Mouse (Mus musculus) ovary, postnatal 10 days (tissue): Measurements from ENCODE around the gene Aqp2.

Experiments used
- DNase-seq: peaks from one replicate; pipeline ENCODE4 v3.0.0; 2022; ENCODE audit warnings: low spot score

Aqp2 gene

DNA sequence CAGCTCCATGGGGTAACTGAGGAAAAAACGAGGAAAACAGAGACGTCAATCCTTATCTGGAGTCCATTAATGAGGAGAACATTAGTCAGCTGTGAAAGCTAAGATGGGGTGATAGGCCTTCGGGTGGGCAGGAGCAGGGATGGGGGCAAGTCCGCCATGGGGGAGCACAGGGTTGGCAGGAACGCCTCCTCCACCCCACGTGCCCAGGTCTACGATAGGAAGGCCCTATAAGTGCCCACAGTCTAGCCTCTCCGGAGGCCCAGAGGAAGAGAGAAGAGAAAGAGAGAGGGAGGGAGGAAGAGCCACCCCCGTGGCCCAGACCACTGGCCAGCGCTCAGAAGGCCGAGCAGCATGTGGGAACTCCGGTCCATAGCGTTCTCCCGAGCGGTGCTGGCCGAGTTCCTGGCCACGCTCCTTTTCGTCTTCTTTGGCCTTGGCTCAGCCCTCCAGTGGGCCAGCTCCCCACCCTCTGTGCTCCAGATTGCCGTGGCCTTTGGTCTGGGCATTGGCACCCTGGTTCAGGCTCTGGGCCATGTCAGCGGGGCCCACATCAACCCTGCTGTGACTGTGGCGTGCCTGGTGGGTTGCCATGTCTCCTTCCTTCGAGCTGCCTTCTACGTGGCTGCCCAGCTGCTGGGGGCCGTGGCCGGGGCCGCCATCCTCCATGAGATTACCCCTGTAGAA is at the start of gene Aqp2:
Gene Aqp2 (plus strand): TSS at position 254 of the 684 bp plus-strand sequence.
- no peak for DNase-seq

DNA sequence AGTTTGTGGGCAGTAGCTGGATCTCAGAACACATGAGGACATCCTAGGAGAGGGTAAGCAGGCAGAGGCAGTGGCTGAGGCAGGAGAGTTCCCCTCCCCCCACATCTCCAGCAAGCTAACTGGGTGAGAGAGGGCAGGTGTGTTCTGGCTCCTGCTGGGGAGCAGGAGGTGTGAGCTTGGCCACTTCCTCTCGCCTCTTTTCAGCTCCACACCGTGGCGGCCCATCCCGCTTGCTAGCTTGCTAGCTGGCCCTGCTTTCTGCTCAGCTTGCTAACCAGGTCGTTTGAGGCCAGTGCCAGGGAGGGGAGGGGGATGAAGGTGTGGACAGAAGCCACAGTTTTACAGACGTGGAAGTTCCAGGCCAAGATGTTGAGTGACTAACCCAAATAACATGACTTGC is 47.7 kb upstream of the Aqp2 start:
- DNase-seq: no peak

DNA sequence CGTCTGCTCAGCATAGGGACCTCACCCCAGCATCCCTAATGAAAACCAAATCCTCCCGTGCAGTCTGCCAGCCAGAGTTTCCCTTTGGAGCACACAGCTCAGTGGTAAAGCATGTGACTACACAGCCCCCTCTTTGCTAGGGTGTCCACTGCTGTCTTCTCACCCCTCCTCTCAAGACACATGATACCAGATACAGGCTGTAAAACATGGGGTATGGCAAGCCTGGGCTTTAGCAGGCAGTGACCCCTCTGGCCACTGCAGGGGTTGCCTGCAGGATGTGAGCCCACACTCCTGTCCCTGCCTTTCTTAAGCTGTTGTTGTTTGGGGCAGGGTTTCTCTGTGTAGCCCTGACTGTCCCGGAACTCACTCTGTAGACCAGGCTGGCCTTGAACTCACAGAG is 46.8 kb upstream of the Aqp2 start:
- DNase-seq: no peak

DNA sequence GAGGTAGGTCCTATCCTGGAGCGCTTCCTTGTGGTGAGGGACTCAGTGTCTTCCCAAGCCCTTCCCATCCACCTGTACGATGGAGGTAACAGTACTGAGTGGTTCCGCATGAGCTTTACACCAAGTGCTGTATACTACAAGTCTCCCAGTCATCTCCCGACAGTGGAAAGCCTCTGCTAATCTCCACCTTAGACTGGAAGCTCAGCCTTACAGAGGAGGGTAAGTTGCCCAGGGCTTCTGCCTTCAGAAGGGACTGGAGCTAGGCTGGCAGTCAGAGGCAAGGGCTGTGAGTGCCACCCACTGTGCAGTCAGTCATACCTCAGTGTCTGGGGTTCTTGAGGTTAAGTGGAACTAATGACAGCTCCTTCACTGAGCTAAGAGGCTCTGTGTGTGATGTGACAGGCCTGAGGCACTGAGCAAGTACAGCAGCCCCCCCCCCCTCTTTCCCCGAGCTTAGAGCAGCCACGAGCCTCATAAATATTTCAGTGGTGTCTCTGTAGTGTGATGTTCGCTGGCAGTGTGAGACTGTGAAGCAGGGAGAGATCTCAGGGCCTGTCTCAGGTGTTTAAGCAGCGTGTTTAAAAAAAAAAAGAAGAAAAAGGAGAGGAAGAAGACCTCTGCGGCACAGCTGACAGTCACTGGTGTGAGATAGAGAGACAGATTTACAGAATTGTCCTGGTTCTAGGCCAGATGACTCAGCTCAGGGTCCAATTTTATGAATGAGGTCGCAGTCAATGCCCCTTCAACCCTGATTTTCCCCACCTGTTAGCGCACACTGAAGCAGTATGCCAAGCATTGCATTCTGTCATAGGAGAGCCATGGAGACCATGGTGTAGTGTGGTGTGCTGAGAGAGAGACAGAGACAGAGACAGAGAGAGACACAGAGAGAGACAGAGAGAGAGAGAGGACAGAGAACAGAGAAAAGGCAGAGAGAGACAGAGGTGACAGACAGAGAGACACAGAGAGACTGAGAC is 41.7 kb upstream of the Aqp2 start:
- no peak for DNase-seq

DNA sequence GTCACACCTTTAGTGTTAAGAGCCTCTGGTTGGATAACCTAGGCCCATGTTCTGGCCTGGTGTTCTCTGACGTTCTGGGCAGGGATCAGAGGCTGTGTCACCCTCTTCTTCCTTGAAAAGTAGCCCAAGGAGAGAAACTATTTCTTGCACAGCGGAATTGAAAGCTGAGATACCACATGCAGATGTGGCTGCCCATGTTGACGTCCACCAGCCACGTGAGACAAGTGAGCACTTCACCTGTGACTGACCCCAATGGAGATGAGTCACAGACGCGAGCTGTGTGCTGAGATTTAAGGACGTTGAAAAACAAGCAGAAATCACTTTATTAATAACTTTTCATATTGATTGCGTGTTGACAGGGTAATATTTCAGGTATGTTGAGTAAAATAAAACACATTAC is 39.0 kb upstream of the Aqp2 start:
- DNase-seq: no peak

DNA sequence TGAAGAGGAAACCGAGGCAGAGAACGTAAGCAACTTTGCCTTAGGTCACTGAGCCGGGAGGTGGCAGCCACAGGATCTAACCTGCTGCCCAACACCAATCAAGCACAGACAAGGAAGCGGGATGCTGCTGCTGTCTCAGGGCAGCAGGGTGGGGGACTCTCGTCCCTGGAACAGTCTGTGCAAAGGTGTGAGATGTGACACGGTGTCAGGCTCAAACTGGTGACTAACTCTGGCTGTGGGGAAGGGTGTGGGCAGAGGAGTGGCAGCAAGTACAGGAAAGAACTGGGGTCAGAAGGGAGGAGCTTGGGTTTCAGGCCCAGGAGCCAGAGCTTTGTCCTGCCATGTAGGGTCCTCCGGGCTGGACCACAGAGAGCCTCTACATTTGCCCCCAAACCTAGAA is 34.8 kb upstream of the Aqp2 start:
- no peak for DNase-seq

DNA sequence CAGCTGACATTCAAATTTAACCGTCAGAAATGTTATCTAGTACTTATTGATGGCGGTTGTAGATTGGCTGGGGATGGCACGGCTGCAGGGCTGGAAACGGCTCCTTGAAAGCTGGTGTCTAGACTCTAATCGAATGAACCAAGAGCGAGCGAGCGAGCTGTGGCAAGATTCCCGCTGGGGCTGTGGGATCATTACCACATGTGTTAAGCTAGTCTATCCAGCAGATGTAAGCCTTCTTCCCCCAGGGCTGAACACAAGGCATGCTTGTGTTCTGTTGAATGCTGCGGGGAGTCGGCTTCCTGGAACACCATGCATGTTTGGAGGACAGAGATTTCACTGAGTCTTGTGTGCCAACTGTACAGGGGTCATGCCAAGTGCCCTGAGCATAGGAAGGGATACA is 32.3 kb upstream of the Aqp2 start:
- no peak for DNase-seq

DNA sequence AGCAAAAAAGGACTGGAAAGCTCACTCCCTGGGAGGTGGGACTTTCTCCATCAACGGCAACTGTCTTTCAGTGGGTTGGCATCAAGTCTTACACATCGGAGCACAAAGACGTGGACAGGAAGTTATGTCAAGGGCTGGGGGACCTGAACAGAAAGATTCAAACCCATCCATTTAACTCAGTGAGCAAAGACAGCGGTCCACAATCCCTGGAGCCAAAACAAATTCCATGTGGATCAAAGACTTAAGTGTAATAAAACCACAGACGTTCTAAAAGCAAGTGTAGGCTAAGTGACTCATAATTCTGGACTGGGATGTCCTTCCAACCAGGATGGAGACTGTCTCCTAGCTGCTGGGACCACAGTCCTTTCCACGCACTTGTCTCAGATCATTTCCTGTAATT is 31.1 kb upstream of the Aqp2 start:
- no peak for DNase-seq

DNA sequence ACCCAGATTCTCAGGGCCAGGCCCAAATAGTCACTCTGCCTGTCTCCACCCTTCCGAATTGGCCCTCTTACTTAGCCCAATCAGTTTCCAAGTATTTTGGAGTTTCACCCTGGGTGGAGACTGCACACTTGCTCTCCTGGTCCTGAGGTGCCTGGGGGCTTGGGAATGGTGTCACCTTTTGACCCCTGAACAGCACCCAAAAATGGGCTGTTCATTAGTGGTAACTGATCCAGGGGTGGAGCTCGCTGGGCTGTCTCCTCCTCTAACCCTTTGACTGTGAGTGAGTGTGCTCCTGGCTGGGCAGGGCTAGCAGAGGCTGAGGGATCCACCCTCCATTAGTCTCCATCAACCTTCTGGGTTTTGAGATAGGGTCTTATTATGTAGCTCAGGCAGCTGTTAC is 29.0 kb upstream of the Aqp2 start:
- no peak for DNase-seq

DNA sequence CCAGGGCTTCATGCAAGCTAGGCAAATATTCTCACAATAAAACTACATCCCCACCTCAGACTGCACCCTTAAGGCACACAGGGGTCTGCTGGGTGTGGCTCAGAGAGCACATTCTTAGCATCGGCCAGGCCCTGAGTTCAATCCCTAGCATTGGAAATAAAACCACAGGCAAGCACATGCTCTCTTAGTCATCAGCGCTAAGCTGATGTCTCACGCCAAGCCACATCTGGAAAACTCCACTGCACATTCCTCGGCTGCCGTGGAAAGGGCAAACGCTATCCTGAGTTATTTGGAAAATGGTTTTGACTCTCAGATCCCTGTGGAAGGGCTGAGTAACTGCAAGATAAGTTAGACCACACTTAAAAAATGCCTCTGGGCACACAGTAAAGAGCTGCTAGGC is 25.1 kb upstream of the Aqp2 start:
- no peak for DNase-seq

DNA sequence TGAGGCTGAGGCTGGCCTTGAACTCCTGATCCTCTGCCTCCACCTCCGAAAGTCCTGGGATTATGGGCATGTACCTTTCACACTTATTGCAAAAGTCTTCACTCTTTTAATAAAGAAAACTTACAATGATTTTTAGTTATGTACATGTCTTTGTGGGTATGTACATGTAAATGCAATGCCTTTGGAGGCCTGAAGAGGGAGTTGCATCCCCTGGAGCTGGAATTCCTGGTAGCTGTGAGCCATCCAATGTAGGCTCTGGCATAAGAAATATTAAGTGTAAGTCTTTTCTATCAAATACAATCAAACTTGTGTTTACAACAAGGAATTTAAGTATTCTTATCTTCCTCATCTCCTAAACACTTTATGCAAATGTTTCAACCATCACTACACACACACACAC is 19.9 kb upstream of the Aqp2 start:
- no peak for DNase-seq

DNA sequence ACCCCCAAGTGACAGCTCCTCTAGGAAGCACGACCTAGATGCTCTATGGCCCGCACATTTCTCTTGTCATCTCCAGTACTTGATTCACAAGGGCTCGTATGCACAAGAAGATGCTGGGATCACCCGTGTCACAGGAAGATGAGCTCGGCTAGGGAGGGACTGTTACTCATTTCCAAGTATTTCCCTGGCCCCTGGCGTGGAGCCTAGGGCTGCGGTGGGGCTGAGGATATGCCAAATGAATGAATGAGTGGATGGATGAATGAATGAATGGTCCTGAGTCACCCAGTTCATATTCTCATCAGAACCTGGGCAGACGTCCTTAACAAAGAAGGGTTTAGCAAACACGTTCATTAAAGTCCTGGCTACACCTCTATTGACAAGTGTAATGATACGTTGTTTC is 18.6 kb upstream of the Aqp2 start:
- DNase-seq: no peak

DNA sequence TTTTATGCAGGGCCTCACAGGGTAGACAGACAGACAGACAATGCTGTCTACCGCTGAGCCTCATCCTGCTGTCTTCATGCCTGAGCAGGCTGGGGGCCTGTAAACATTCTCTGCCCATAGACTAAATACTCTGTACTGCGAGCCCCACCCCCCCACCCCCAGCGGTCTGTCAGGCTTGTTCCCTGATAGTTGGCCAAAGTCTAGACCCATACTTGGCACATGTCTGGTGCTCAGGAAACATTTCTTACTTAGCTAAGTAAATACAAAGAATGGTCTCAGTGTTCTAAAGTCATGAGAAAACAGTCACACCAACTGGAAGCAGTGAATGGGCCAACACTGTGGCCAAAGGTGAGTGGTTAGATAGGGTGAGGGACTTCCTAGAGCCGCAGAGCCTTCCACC is 11.5 kb upstream of the Aqp2 start:
- DNase-seq: no peak

DNA sequence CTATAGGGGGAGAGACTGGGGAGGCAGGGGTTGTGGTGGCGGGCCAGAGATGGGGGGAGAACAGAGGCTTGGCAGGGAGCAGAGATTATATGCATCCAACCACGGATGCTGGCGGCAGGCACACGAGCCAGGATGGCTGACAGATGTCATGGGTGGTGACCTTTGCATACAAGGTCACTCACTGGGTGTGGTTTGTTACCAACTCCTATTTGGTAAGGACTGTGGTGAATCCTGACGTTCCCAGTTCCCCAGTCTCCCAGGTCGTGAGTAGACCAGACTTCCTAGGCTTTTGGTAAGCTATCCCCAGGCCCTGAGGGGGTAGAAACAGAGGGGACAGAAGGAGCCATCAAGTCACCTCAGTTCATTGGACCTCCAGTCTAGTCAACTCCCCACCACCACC is 10.2 kb upstream of the Aqp2 start:
- DNase-seq: no peak

DNA sequence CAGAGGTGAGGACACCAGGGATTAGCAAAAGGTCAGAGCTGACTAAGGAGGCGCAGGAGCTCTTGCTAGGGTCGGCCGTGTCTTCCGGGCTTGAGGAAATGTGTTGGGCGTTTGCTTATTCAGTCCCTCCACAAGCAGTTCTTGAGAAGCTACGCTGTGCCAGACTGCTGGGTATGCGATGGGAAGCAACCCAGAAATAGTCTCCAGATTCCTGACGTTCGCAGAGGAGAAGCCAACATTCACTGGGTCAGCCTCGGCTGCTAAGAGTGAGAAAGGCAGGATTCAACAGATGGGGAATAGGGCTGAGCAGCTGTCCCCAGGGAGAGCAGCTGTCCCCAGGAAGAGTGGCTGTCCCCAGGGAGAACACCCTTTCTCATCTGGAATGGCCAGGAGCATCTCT is 9.7 kb upstream of the Aqp2 start:
- no peak for DNase-seq

DNA sequence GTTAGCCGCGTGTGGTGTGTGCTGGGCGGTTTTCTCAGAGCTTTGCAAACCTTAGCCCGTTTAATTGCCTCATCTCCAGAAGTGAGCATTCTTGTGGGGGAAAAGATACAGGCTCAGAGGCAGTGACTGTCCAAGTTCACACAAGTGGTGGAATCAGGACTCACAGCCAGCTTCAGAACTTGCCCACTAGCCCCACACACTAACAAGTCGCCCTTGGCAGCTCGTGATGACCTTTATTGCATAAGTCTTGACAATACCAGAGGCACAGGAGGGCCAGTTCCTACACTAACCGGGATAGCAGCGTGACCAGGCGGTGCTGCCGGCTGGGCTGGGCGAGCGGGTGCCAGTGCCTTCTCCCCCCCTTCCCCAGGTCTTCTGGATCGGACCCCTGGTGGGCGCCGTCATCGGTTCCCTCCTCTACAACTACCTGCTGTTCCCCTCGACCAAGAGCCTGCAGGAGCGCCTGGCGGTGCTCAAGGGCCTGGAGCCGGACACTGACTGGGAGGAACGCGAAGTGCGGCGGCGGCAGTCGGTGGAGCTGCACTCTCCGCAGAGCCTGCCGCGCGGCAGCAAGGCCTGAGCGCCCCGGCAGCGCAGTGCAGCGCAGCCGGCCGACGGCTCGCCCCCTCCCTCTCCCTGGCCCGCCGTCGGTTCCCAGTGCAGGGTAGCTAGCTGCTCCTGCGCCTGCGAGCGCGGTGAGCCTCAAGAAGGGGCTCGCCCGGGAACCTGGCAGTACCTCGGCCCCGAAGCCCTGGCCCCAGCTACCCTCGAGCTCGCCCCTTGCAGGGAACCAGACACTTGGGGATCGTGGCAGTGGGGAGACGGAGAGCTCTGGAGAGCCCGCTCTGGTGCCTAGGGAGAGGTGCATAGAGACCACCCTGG is 4.8 kb downstream of the Aqp2 start:
- DNase-seq: no peak

DNA sequence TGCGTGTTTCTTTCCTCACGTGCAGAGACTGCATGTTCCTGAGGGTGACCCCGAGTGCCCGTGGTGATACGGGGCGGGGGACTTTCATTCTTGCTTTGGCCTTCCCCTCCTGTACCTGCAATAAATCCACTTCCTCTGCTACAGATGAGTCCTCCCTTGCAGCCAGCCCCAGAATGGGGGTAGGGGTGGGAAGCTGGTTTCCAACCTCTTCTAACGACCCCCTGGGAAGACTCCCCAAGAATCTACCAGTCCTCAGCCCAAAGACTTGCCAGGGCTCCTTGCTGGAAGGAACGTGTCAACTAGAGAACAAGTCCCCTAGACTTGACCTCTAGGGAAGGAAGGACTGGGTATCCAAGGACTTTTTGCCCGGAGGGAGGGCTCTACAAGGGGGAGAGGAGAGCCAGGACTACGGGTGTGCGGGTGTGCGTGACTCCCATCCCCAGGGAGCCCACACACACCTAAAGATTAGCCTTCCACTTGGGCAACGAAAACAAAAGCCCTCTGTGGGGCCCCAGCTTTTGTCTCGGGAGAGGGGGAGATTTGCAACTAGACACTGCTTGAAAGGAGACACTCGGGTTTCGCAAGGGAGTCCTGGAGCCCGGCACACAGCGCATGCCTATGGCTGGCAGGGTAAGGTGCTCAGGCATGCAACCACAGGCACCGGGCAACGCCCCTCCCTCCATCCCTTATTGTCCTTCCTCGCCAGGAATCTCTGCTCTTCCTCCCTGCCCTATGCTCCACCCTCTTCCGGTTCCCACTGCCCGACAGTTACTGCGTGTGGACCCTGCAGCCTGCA is 5.8 kb downstream of the Aqp2 start:
- no peak for DNase-seq

DNA sequence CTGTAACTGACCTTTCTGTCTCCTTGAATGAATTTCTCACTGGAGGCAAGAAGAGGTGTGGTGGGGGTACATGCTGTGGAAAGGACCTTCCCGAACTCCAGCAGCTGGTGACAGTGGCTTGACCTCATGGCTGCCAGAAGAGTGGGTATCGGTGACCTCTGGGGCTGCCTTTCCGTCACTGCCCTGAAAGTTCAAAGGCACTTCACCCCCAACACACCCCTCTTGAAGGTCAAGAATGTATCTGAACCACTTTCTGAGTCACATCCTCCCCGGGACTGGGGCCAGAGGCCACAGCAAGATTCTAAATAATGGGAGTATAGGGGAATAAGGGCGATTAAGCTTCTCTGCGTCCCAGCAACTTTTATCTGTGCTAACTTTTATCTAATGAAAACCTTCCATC is 6.9 kb downstream of the Aqp2 start:
- no peak for DNase-seq

DNA sequence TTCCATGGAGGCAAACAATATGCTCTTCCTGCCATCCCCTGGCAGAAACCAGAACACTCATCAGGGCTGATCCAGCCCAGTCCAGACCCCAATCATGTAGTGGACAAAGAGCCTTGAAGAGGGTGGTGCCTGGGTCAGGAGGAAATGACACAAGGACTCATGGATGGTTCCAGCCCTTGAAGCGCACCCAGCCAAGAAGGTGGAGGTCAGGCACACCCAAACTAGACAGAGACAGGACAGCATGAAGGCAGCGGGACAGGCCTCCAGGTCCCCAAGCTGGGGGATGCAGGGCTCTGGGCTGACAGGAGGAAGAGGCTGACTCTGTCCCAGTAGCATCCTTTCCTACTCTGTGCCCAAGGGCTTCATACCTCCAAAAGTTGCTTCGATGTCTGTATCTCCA is 7.7 kb downstream of the Aqp2 start:
- DNase-seq: no peak

DNA sequence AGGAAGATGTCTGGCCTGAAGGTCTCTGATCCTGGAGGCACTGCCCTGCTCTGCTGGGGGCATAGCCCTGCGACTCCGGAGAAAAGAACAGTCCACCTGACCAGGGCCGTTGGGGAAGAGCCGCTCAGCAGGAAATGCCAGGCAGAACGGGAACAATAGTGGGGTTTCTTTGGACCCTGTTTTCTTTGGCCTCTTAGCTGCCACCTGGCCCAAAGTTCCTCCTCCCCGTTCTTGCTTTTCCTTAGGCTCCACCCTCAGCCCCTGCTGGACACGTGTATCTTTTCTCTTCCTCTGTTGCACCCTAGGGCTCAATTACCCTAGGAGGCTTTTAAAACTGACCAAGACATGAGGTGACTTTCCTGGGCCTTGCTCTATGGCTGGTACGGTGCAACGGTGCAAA is 10.4 kb downstream of the Aqp2 start:
- DNase-seq: no peak

DNA sequence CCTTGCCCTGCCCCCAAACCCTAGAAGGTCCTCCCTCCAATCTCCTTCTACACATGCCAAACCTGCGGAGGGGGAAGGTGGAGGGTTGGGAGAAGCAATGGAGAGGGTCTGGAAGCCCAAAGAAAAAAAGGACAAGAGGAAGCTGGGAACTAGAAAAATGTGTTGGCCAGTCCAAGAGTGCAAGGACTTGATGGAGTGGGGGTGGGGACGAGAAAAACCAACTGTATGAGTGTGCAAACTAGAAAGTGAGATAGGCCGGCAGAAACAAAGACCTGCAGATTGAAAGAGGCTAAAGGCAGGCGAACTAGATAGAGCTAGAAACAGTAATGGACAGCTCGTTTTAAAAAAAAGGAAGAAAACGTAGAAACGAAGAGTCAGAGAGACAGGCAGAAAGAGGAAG is 10.8 kb downstream of the Aqp2 start:
- no peak for DNase-seq
